Mouse (Mus musculus) gastrocnemius, postnatal 10 days (tissue): ENCODE results near the gene B4galt3. TPM values are rescaled to one million over a fixed set of nuclear protein-coding genes. Genes with fewer than 3 reads are reported as not detected.

Experiments used
- DNase-seq: peaks from one replicate; pipeline ENCODE4 v3.0.0; 2021; ENCODE audit warnings: mixed read lengths
- long read RNA-seq, 2 experiments: library from polyadenylated mRNA; stranded (forward); transcript quantifications; one replicate each; pipeline ENCODE4 v2.0.0; 2021
- total RNA-seq, 2 experiments: library from RNA; stranded (reverse); gene quantifications; 2 replicates each; pipeline ENCODE4 v1.2.3; 2021

The B4galt3 gene
- 10 to 100 TPM; 11.0 to 17.6 TPM for total RNA-seq
- long read RNA-seq, experiment 1, transcript B4galt3-201 (8 exons, 1,998 nt): major isoform, 9 of 13 reads
- long read RNA-seq, experiment 1, partial matches to known transcripts: 1 of 13 reads
- long read RNA-seq, experiment 1, other reads (novel, unspliced or antisense): 3 of 13 reads
- long read RNA-seq, experiment 2, partial matches to known transcripts: 3 of 9 reads
- long read RNA-seq, experiment 2, other reads (novel, unspliced or antisense): 2 of 9 reads

DNA sequence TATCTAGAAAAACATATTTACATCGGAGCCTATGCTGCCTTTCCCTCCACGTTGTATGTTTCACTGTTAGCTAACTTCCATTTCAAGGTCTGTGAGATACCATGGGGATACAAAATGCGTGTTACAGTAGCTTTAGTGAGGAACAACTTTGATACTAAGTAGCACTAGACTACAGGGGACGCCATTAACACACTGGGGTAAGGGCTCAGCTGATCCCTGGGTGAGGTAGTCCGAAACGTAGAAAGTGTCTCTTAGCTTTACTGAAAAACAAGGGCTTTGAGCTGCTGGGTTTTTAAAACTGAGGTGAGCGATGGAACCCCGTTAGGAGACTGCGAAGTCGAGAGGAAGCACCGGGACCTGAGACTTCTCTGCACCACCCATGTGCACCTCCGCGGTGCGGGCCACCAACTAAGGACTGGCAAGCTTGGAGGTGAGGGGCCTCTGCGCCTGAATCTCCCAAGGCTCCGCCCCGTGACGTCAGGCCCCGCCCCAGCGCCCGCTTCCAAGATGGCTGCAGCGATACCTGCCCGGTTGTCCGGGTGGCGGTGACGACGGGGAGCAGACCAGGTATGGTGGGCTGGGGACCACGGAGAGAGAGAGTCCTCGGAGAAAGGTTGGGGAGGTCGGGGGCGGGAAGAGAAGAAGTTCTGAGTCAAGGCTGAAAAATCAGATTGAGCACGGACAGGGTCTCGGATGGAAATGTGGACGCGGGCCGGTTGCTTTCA is at the start of gene B4galt3:
Gene B4galt3 (plus strand): TSS at position 481 of the 725 bp plus-strand sequence.
- DNase-seq: peak; percentile 97

DNA sequence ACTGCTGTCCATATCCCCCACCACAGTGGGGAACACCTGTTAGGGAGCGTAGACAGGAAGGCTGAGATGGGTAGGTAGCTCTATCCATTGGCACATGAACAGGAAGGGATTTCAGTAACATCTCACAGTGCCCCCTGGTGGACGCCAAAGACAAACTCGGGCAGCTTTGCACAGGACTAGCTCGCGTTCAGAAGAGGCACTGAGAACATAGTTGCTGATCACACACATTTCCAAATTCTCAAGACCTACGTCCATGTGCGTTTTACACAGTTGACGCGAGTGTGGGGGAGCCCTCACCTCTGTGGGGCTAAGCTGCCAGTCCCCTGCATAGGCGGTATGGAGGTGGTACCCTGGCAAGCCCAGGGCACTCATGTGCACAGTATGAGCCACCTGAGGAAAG is 49.3 kb upstream of the B4galt3 start:
- peak; percentile 89 for DNase-seq

DNA sequence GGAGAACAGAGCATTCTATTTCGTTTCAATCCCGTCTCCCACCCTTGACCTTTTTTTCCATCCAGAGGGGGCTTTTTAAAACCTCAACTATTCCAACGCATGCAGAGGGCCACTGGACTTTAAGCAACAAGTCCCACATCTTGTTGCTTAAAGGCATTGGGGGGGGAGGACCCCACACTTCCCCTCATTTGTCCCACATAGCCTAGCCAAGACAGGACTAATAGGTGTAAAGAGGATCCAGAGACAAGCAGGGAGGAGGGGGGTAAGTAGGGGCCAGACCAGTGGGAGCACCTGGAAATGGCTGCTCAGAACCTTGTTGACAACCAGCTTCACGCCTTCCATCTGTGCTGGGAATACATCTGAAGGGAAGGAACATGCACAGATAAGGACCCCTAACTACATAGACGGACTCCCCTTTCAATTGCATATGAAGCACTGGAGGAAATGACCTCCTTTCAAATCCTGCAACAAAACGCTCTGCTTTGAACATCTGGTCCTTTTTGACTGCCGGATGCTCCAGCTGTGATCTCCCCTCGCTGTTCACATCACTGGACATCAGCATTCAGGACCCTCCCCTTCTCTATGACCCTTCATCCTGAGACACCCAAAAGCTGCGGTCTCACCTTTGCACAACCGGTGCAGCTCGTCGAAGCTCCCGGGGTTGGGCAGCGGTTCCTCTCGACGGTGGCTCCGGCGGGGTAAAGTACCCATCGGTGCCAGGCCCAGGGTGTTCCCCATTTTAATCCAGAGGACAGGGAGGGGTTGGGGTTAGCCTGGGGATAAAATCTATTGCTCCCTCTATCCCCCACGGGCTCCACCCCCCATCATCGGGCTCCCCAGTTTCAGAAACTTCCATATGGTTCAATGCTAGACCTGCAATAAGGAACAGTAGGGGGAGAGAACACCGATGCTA is 48.6 kb upstream of the B4galt3 start:
- DNase-seq: peak; percentile 19

DNA sequence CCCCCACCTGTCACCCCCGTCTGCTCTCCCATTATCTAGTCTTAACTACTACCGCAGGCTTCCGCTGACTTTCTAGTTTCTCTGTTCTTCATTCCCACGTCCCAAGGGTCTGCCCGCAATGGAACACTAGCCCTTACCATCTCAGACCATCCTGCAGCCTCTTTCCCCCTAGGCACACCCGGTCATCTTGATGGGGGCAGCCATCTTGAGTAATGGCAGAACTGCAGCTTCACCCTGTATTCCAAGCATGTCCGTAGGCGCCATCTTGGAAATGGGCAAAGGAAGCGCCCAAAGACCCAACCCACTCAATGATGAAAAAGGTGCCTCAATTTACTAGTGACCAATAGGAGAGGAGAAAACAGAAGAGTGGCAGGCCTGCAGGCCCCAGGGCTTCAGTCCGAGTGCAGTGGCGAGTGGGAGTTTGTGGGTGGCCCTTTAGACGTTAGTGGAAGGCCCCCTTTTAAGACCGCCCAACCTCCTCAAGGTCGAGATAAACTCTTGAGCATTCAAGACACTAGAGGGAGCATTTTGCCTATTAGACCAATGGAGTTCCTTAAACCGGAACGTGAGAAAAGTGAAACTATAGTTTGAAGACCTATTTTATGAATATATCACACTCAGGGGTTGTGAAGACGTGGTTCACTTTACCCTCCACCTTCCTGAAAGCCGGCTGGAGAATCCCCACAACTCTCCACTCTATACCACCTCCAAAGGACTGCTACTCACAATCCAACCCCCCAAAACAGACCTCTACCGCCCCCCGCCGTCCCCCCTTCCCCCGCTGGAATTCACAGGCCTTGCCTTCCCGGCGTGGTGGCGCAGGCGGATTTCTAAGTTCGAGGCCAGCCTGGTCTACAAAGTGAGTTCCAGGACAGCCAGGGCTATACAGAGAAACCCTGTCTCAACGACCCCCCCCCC is 47.6 kb upstream of the B4galt3 start, which contains the start of gene Tomm40l:
Gene Tomm40l (minus strand): TSS at position 277 of the 918 bp plus-strand sequence.
- peak; percentile 73 for DNase-seq

DNA sequence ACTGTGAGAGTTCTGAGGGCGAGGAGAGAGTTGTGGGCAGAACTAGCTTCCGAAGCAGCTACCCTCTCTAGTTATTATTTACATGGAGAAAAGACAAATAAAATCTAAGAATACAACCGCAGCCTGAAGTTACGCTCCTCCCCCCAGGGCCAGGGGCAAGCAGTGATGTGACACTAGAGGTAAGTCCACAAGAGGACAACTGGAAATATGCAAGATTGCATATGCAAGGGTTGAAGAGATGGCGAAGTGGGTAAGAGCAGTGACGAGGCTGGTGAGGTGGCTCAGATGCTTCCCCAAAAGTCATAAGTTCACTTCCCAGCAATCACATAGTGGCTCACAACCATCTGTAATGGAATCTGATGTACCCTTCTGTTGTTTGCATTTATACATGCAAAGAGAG is 47.0 kb upstream of the B4galt3 start:
- no peak for DNase-seq

DNA sequence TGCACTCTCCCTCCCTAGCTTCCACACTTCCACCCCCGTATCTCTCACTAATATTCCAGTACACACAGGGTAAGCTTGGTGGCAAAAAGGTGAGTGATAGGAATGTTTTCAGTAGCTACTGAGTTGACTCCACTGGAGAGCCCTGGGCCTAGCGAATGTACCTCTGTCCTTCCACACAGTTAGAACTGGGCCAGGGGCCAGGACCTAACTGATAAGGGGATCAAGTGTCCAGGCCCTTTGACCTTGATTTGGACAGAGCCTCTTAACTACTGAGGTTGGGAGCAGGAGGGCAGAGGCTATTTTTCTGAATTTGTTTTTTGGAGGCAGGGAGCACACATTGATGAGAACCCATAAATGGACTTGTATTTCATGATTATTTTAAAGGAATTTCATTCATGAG is 46.3 kb upstream of the B4galt3 start:
- DNase-seq: no peak

DNA sequence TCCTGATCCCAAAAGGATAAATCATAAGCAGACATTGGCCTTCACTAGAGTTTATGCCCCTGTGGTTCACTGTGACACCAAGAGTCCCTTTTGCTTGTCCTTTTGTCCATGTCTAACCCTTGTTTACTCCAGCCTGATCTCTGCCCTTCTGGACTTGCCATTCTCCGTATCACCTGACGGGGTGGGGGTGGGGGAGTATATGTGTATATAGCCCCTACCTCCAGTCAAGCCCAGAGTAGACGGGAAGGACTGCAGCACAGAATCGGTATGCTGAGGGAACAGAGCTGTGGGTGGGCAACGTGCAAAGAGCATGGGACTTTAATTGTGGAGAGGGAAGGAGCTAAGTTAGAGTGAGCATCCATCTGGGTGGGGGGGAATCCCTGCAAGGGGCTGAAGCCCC is 45.3 kb upstream of the B4galt3 start, which contains the start of gene Apoa2:
Gene Apoa2 (plus strand): TSS at position 198 of the 400 bp plus-strand sequence.
- DNase-seq: no peak

DNA sequence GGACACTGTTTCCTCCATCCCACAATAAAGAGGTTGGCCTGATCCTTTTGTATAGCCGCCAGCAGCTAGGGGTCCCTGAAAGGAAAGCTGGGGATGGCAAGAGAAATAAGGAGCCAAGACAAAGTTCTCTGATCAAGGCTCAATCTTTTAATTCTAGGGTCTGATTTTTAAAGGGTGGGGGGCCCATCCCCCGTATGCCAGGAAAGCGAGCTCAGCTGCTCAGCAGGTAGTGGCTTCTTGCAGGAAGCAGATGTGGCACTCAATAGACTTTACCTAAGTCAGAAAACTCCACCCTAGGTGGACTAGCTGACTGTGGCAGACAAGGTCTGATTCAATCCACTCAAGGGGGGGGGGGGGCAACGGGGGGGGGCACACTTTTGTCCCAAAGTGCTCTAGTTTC is 43.3 kb upstream of the B4galt3 start:
- DNase-seq: no peak

DNA sequence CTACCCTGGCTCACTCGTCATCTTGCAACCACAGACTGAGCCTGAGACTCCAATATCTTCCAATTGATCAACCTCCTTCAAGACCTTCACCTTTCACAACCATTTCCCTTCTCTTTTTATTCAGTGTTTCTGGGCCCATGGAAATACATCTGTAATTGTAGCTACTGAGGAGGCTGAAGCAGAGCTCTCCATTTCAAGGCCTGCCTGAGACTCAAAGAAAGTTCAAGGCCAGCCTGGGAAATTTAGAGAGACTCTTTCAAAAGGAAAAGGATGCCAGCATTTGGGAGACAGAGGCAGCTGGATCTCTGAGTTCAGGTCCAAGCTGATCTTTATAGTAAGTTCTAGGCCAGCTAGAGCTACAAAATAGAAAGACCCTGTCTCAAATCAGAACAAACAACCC is 42.2 kb upstream of the B4galt3 start:
- no peak for DNase-seq

DNA sequence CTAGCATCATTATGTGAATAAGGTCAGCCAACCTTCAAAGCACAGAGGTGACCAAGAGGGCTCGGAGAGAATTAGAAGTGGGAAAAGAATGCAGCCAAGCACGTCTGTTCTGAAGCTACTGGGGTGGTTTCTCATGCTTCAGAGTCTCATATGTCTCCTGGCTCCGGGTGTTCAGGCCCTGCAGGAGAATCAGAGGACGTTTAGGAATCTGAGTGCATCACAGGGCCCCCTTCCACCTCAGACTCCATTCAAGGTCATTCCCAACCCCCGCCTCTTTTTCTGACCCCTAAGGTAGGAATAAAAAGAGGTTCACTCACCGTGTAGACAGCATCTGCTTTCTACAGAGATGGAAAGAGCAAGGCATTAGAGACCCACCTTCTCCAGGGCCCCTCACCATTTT is 40.4 kb upstream of the B4galt3 start:
- DNase-seq: no peak

DNA sequence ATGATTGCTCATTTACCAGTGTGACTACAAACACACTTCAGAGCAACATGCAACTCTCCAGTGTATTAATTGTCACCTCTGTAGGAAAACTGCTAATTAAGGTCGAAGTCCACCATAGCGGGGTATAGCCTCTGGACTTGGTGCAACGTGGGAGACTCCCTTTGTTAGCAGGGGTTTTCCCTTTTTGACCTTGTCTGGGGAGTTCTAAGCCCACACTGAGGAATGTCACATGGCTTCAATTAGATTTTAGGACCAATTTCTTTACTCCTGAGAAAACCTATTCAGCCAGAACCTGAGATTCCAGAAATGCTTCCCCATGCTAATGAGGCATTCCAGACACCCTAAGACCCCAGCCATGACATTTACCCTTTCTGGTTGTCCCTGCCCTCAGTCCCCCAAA is 39.9 kb upstream of the B4galt3 start:
- no peak for DNase-seq

DNA sequence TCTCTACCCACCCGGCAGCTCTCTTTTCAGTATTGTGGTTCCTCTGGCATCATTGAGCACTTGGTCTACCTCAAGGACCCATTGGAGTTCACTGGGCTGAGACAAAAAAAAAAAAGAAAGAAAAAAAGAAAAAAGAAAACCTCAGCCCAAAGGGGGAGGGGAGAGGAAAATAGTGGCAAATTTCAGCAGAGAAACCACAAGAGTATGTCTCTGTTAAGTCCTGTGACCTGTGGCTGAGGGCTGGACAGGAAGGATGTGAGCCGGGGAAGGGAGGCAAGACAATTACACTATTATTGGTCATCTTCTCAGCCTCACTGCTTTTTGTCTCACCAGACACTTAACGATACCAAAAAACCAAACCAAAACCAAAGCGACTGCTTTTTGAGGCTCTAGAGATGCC is 38.3 kb upstream of the B4galt3 start:
- DNase-seq: no peak

DNA sequence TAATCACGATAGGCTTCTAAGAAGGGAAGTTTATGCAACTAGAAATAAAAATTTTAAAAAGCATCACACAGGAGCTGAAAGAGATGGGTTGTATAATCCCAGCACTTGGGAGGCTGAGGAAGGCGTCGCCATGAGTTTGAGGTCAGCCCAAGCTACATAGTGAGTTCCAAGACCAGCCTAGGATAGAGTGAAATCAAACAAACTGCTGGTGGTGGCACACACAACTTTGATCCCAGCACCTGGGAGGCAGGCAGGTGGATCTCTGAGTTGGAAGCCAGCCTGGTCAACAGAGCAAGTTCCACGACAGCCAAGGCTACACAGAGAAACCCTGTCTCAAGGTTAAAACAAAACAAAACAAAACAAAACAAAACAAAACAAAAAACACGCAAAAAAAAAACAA is 37.8 kb upstream of the B4galt3 start:
- no peak for DNase-seq

DNA sequence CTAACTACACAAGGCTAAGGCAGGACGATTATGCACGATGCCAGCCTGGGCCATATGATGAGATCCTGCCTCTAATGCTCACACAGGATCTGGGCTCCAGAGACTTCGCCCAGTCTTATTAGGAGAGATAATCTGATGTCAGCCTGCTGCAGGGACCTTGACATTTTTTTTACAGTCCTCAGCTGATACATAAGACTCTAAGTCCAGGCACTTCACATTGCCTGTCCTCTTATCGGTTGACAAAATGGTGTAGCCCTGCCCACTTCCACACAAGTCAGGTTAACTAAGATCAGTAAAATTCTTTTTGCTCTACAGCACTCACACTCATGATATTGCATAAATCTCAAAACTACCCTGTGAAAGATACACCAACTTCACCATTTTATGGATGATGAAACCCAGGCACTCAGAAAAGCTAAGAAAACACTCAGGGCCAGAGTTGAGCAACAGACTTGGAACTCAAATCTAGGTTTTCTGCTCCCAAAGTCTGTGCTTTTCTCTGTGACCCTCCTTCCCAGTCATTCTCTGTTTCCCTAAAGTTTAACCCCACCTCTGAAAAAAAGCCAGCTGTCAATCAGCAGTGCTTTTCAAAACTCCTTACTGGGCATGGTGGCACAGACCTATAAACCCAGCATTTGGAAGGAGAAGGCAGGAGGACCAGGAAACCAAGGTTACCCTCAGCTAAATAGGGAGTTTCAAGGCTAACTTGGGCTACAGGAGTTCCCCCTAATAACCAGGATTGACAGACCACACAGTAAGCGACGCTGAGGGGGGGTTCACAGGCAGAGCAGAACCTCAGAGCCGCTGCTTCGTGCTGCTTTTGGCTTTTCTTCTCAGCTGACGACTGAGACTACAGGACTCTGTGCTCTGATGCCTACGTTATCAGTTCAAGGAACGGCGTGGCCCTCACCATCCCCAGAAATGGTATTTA is 37.1 kb upstream of the B4galt3 start:
- DNase-seq: no peak

DNA sequence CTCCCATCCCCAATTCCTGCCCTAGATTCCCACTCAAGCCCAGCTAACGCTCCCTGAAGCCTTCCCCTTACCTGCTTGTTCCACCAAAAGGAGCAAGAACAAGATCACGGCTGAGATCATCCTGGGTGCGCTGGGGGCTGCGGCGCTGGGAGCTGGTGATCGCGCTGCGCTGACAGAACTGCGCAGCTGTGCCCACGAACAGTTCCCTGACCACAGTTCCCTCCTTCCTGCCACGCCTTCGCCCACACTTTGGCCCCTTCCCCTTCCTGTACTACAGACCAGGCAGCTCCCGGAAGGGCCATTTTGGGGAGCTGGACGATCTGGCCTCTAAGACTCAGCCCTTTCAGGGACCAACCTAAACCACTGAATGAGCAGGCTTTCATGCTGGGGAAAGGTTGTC is 36.0 kb upstream of the B4galt3 start, which contains the start of gene Fcer1g:
Gene Fcer1g (minus strand): TSS at position 240 of the 400 bp plus-strand sequence.
- DNase-seq: no peak

DNA sequence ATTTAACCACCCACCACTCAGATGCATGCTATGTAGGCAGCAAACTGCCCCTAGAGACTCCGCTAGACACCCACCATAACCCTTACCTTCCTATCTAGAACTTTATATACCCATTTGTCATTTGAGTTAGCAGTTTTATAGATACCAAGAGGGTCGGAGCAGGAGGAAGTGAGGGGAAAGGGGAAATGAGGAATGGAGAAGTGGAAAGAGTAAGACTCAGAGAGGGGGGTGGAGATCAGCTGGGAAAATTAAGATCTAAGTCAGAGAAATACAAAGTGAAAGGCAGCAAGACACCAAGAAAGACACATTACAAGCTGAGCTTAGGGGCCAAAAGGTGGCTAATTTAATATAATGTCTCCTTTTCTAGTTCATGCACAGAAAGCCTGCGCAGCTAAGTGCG is 35.6 kb upstream of the B4galt3 start:
- no peak for DNase-seq

DNA sequence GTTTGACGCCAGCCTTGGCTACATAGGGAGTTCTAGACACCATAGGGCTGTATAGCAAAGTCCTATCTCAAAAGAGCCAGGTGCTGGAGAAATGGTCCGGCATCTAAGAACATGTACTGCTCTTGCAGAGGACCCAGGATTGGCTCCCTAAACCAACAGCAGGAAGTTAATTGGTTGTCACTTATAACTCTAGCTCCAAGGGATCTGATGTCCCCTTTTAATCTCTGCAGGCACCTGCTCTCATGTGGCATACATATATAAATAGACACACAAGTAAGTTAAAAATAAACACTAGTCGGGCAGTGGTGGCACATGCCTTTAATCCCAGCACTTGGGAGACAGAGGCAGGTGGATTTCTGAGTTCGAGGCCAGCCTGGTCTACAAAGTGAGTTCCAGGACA is 34.3 kb upstream of the B4galt3 start:
- no peak for DNase-seq

DNA sequence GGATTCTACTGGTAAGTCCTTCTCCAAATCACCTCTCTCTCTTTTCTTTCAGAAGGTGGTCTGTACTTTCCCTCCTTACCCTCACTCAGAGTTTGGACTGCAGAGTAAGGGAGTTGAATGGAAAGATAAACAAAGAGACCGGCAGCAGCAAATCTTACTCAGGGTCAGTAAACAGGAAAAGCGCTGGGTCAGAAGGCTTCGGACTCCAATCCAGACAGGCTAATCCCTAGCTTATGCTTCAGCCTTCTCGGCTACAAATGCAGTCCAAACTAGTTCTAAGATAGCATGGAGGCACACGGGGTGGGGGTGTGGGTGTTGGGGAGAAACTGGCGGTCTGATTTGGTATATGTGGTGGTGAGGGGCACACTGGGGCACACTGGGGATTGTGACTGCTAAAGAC is 32.7 kb upstream of the B4galt3 start:
- DNase-seq: no peak

DNA sequence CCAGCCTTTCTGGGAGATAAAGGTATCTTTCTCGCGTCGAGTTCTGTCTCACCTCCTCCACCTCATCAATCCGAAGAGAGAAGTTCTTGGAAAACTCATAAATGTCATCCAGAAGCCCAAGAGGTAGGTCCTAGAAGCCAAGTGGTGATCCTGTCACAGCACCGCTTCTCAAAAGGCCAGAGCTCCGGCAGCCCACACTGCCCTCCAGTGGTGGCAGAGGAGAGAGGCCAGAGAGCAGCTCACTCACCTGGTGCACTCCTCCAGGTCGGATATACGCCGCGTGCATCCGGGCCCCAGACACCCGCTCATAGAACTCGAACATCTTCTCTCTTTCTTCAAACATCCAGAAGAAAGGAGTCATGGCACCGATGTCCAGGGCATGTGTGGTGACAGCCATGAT is 31.7 kb upstream of the B4galt3 start:
- peak; percentile 47 for DNase-seq

DNA sequence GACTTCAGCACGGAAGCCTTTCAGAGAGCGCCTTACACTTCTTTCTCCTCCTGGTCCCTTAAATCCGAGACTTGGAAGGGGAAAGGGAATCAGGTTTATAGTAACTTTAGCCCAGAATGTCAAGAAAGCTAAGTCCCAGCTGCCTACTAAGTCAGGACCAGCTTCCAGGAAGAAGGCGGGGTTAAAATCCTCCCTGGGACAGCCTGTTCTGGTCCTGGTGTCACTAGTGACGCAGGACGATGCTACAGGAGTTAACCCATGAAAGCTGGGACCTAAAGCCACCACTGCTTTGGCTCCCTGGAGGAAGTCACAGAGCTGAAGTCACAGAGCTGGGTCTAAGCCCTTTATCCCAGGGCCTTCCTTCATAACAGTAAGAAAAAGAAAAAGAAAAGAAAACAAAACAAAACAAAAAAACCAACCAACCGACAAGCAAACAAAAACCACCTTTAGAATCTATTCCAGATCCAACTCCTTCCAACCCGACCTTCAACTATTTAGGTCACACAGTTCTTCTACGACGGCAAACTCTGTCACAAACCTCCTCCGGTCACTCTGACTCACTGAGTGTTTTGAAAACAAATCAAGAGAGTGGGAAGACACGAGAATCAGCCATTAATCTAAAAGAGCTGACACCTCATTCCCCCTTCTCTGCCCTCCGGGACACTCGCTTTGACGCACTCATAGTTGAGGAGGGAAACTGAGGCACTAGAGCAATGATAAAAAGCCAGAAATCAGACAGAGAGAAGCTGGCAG is 30.0 kb upstream of the B4galt3 start:
- DNase-seq: no peak
